Mouse (Mus musculus): ENCODE measurements at regions not wholly inside any gene's neighbourhood (a gene's known extent, or its start where the extent isn't known, plus 50 kb on each side); places are given as distances from the start of the nearest gene placed in this dataset.

DNA sequence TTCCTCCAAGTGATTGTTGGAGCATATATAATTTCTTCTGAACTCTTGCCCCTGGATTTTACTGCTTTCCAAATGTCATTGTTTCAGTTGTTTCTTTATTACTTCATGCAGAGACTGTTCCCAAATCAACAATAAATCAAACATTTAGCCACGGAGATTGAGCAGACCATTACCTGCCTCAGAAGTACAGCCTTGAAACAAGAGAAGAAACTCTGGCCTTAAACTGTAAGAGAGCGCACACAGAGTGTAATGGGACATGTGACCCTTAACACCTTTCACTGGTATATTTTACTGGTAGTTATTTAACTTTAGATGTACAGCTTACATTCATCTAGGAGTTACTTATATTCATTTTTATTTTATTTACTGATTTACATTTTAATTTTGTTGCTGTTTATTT is 160.2 kb upstream of the Gm49339 start:
- WGBS: 80% methylated on average over 2 of the region's 2 CpGs
- Histone ChIP-seq H3K27me3 (no peaks in the 10 kb centered on the region), H3K4me3 (replicated peaks) (no peak overlapping the region), H3K9me3 (no peaks in the 10 kb centered on the region), H3K36me3 (replicated peaks) (no peaks in the 10 kb centered on the region), H3K27ac (no peak overlapping the region), H3K4me2 (no peak overlapping the region), H3K4me1 (no peaks in the 10 kb centered on the region), H3K9ac (no peak overlapping the region)
- ATAC-seq (ENCODE audit: low FRiP score): no peak

DNA sequence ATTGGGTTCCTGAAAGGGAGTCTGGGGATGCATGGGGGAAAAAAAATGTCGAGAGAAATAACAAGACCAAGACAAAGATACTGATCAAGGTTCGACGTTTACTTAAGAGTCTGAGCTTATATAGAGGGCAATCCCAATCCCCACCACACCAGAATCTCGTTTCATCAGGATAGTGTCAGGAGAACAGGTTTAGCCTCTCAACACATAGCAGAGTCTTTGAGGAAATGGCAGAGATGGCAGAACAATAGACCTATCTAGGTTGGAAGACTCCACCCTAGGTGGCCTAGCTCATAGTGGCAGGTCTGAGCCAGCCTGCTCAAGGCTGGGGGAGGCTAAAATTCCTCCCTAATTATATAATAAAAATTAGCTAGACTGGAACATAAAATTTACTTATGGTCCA is 151.6 kb upstream of the Gm49339 start:
- Histone ChIP-seq H3K27me3 (no peaks in the 10 kb centered on the region), H3K9ac (no peak overlapping the region), H3K4me1 (no peaks in the 10 kb centered on the region), H3K4me2 (no peak overlapping the region), H3K9me3 (no peaks in the 10 kb centered on the region), H3K4me3 (replicated peaks) (no peak overlapping the region), H3K27ac (no peak overlapping the region), H3K36me3 (replicated peaks) (no peaks in the 10 kb centered on the region)
- ATAC-seq (ENCODE audit: low FRiP score): no peak
- WGBS: 82% methylated on average over 4 of the region's 4 CpGs

DNA sequence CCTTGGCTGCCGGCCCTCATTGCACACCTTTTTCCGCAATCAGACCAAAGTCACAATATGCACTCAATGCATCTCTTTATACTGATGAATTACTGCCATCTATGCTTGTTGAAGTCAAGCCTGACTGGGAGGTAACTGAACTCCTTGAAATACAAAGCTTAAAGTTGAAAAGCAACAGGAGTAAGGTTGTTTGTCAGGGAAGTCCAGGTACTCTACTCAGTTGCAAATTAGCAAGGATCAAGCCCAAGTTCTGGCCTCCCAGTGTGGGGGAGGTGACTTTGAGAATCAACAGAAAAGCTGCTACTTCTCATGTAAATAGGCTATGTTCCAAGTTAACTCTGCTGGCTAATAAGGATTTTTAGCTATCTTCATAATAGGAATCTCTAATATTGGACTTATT is 151.0 kb upstream of the Gm49339 start:
- 94% methylated on average over 2 of the region's 2 CpGs for WGBS
- Histone ChIP-seq H3K4me2 (no peak overlapping the region), H3K27ac (no peak overlapping the region), H3K9me3 (no peaks in the 10 kb centered on the region), H3K36me3 (replicated peaks) (no peaks in the 10 kb centered on the region), H3K4me3 (replicated peaks) (no peak overlapping the region), H3K9ac (no peak overlapping the region), H3K4me1 (no peaks in the 10 kb centered on the region), H3K27me3 (no peaks in the 10 kb centered on the region)
- no peak for ATAC-seq (ENCODE audit: low FRiP score)
